ENCODE assay signal across 8 mouse cellular contexts in genomic region chr1:84621308-84621707, GRCm38 (mm10).
DNase-seq lines count a peak whose midpoint lies in the region; ATAC-seq lines count a peak whose summit lies in the region.

No protein-coding gene starts in this region.

- H3K4me1 ChIP-seq in hindbrain, embryonic 11.5 days (replicated peaks; ENCODE audit: control insufficient read depth, insufficient read depth, low read length), result peaks cover 9% of the 10 kb centered on the region
- H3K4me1 ChIP-seq in midbrain, embryonic 10.5 days, result peaks cover 58% of the 10 kb centered on the region

- intact Hi-C loops in gastrocnemius, postnatal 14 days (cut with DNase I; ENCODE audit: low total_unique reads), result no loop called here

- 42% methylated on average over 3 of the region's 3 CpGs for WGBS in hindbrain, embryonic 11.5 days
- 52% methylated on average over 3 of the region's 3 CpGs for WGBS in midbrain, embryonic 10.5 days

- H3K27ac ChIP-seq in hindbrain, embryonic 11.5 days (ENCODE audit: low read depth, low read length), result no peak overlapping the region; the same call in 1 of the 2 replicates
- peak overlapping the region; percentile 70 for H3K27ac ChIP-seq in midbrain, embryonic 10.5 days (replicated peaks)

- no peak overlapping the region for H3K4me2 ChIP-seq in hindbrain, embryonic 11.5 days (replicated peaks; ENCODE audit: low read depth, low read length)

- no peaks in the 10 kb centered on the region for H3K9me3 ChIP-seq in hindbrain, embryonic 11.5 days (ENCODE audit: control insufficient read depth, low read length)
- H3K9me3 ChIP-seq in midbrain, embryonic 10.5 days (replicated peaks), result no peaks in the 10 kb centered on the region

- ATAC-seq in hindbrain, embryonic 11.5 days (ENCODE audit: low FRiP score), result peak; percentile 83
- ATAC-seq in CD4-positive, CD25-positive, alpha-beta regulatory T cell, adult 4 months, result no peak

- no peak overlapping the region for H3K4me3 ChIP-seq in hindbrain, embryonic 11.5 days (ENCODE audit: low read depth, low read length)
- no peak overlapping the region for H3K4me3 ChIP-seq in midbrain, embryonic 10.5 days

- DNase-seq in gastrocnemius, postnatal 14 days, result peak; percentile 8
- DNase-seq in gastrocnemius, postnatal 25 days, result no peak
- DNase-seq in cerebellum, postnatal 14 days, result peak; percentile 92 to 96
- DNase-seq in hindbrain, embryonic 11.5 days (ENCODE audit: low spot score), result peak; percentile 58
- DNase-seq in midbrain, embryonic 10.5 days (ENCODE audit: low spot score), result peak; percentile 64
- peak; percentile 72 for DNase-seq in right cerebral cortex, postnatal 14 days
- DNase-seq in spleen, postnatal 14 days (ENCODE audit: low spot score in 2 of 2), result no peak

- H3K36me3 ChIP-seq in hindbrain, embryonic 11.5 days (ENCODE audit: control insufficient read depth, insufficient read depth, low read length), result no peaks in the 10 kb centered on the region
- H3K36me3 ChIP-seq in midbrain, embryonic 10.5 days, result no peaks in the 10 kb centered on the region

- no peak overlapping the region for H3K9ac ChIP-seq in hindbrain, embryonic 11.5 days (ENCODE audit: low read depth, low read length)

- no peaks in the 10 kb centered on the region for H3K27me3 ChIP-seq in hindbrain, embryonic 11.5 days (ENCODE audit: control insufficient read depth, insufficient read depth, low read length)
- H3K27me3 ChIP-seq in midbrain, embryonic 10.5 days (ENCODE audit: low read depth, poor library complexity, severe bottlenecking), result peaks cover 13% of the 10 kb centered on the region

Comparison
In these comparisons a context has a peak if more than half of its experiments do, and no peak if none do; other contexts are left out.
1. DNase-seq: peak in gastrocnemius, postnatal 14 days (single experiment), cerebellum, postnatal 14 days (2 of 2), hindbrain, embryonic 11.5 days (single experiment), midbrain, embryonic 10.5 days (single experiment) and right cerebral cortex, postnatal 14 days (single experiment); none in gastrocnemius, postnatal 25 days (single experiment) and spleen, postnatal 14 days (0 of 2).